Mouse (Mus musculus) brain, embryonic 14.5 days (tissue): ENCODE results near the gene Cntln.

Experiments used
- CTCF ChIP-seq: fragments of 200-500 bp; IDR thresholded peaks from 2 replicates; pipeline ENCODE4 v1.5.1; 2012; ENCODE audit warnings: inconsistent platforms, mild to moderate bottlenecking, moderate library complexity, borderline replicate concordance; ENCODE audit not compliant: insufficient read depth, insufficient read length; ENCODE audit errors: extremely low read depth
- POLR2A ChIP-seq: fragments of 200-500 bp; IDR thresholded peaks from 2 replicates; pipeline ENCODE4 v1.6.1; 2012; ENCODE audit warnings: mild to moderate bottlenecking, inconsistent platforms, borderline replicate concordance; ENCODE audit not compliant: poor library complexity, insufficient read depth, insufficient read length, severe bottlenecking; ENCODE audit errors: extremely low read depth

DNA sequence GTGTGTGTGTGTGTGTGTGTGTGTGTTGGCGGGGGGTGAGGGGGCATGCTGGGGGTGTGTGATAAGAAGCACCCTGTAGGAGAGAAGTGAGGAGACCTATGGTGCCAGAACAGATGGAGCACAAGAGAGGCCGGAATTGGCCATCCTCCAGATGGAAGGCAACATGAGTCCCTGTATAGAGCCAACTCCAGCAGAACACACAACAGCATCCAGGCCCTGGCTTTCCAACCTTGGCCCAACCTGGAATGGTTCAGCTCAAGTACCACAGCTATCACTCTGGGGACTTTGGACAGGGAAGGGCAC, 279.2 kb downstream of the Cntln start:
- TF ChIP-seq POLR2A (no peak), CTCF (no peak)
